Mouse (Mus musculus): ENCODE results near the gene Aifm3. TPM values are rescaled to one million over a fixed set of nuclear protein-coding genes. Genes with fewer than 3 reads are reported as not detected.

Gene Aifm3
- polyA plus RNA-seq, 1 experiment from 2014 or later: 13.6 TPM

- no peak overlapping the region for H3K4me3 ChIP-seq (ENCODE audit: low read depth, low read length)
- H3K4me1 ChIP-seq (ENCODE audit: control insufficient read depth, insufficient read depth, low read length): 0 out of 2 replicates have a peak, but pooled peaks cover 4% of the 10 kb centered on the region
- ATAC-seq: no peak
- H3K36me3 ChIP-seq (ENCODE audit: control insufficient read depth, insufficient read depth, low read length): peaks cover 10% of the 10 kb centered on the region
- H3K27ac ChIP-seq (ENCODE audit: low read length): no peak overlapping the region
- no peak overlapping the region for H3K9ac ChIP-seq (ENCODE audit: low read depth, low read length)
- no peak overlapping the region for H3K4me2 ChIP-seq (ENCODE audit: low read length)
- no peaks in the 10 kb centered on the region for H3K9me3 ChIP-seq (replicated peaks; ENCODE audit: control insufficient read depth, low read length, poor library complexity, severe bottlenecking)
- no peaks in the 10 kb centered on the region for H3K27me3 ChIP-seq (ENCODE audit: control insufficient read depth, insufficient read depth, low read depth, low read length)
- WGBS: 91% methylated on average over 6 of the region's 6 CpGs
These were observed 16.9 kb upstream of the Aifm3 start for GRCm38 (mm10) chr16:17472498-17472897.

GRCm38 (mm10) chr16:17474091-17474490 lies 15.3 kb upstream of the Aifm3 start:
- ATAC-seq: no peak
- Histone ChIP-seq H3K4me3 (ENCODE audit: low read depth, low read length) (no peak overlapping the region), H3K4me1 (ENCODE audit: control insufficient read depth, insufficient read depth, low read length) (peaks cover 13% of the 10 kb centered on the region), H3K9ac (ENCODE audit: low read depth, low read length) (no peak overlapping the region), H3K36me3 (ENCODE audit: control insufficient read depth, insufficient read depth, low read length) (peaks cover 8% of the 10 kb centered on the region), H3K27me3 (ENCODE audit: control insufficient read depth, insufficient read depth, low read depth, low read length) (no peaks in the 10 kb centered on the region), H3K27ac (ENCODE audit: low read length) (no peak overlapping the region), H3K4me2 (ENCODE audit: low read length) (no peak overlapping the region), H3K9me3 (replicated peaks; ENCODE audit: control insufficient read depth, low read length, poor library complexity, severe bottlenecking) (no peaks in the 10 kb centered on the region)

- no peak for ATAC-seq
- Histone ChIP-seq H3K27me3 (ENCODE audit: control insufficient read depth, insufficient read depth, low read depth, low read length) (no peaks in the 10 kb centered on the region), H3K9ac (ENCODE audit: low read depth, low read length) (no peak overlapping the region), H3K4me1 (ENCODE audit: control insufficient read depth, insufficient read depth, low read length) (peaks cover 13% of the 10 kb centered on the region), H3K27ac (ENCODE audit: low read length) (no peak overlapping the region), H3K36me3 (ENCODE audit: control insufficient read depth, insufficient read depth, low read length) (0 out of 2 replicates have a peak, but pooled peaks cover 6% of the 10 kb centered on the region), H3K4me3 (ENCODE audit: low read depth, low read length) (no peak overlapping the region), H3K9me3 (replicated peaks; ENCODE audit: control insufficient read depth, low read length, poor library complexity, severe bottlenecking) (no peaks in the 10 kb centered on the region), H3K4me2 (ENCODE audit: low read length) (no peak overlapping the region)
- WGBS: 93% methylated on average over 2 of the region's 2 CpGs
These were observed 14.7 kb upstream of the Aifm3 start for GRCm38 (mm10) chr16:17474761-17475160.

GRCm38 (mm10) chr16:17475326-17475725 lies 14.1 kb upstream of the Aifm3 start:
- Histone ChIP-seq H3K9me3 (replicated peaks; ENCODE audit: control insufficient read depth, low read length, poor library complexity, severe bottlenecking) (no peaks in the 10 kb centered on the region), H3K4me2 (ENCODE audit: low read length) (no peak overlapping the region), H3K4me1 (ENCODE audit: control insufficient read depth, insufficient read depth, low read length) (peaks cover 13% of the 10 kb centered on the region), H3K4me3 (ENCODE audit: low read depth, low read length) (no peak overlapping the region), H3K36me3 (ENCODE audit: control insufficient read depth, insufficient read depth, low read length) (0 out of 2 replicates have a peak, but pooled peaks cover 6% of the 10 kb centered on the region), H3K9ac (ENCODE audit: low read depth, low read length) (no peak overlapping the region), H3K27ac (ENCODE audit: low read length) (no peak overlapping the region), H3K27me3 (ENCODE audit: control insufficient read depth, insufficient read depth, low read depth, low read length) (no peaks in the 10 kb centered on the region)
- WGBS: 88% methylated on average over 4 of the region's 4 CpGs
- no peak for ATAC-seq

GRCm38 (mm10) chr16:17478331-17478943 lies 11.0 kb upstream of the Aifm3 start:
- H3K4me1 ChIP-seq (ENCODE audit: control insufficient read depth, insufficient read depth, low read length): peaks cover 13% of the 10 kb centered on the region
- no peak for ATAC-seq
- no peak overlapping the region for H3K27ac ChIP-seq (ENCODE audit: low read length)
- no peak overlapping the region for H3K4me3 ChIP-seq (ENCODE audit: low read depth, low read length)
- H3K9ac ChIP-seq (ENCODE audit: low read depth, low read length): no peak overlapping the region
- no peak overlapping the region for H3K4me2 ChIP-seq (ENCODE audit: low read length)
- H3K27me3 ChIP-seq (ENCODE audit: control insufficient read depth, insufficient read depth, low read depth, low read length): no peaks in the 10 kb centered on the region
- H3K9me3 ChIP-seq (replicated peaks; ENCODE audit: control insufficient read depth, low read length, poor library complexity, severe bottlenecking): no peaks in the 10 kb centered on the region
- WGBS: 70% methylated on average over 4 of the region's 4 CpGs
- no peaks in the 10 kb centered on the region for H3K36me3 ChIP-seq (ENCODE audit: control insufficient read depth, insufficient read depth, low read length)

- Histone ChIP-seq H3K36me3 (ENCODE audit: control insufficient read depth, insufficient read depth, low read length) (peaks cover 16% of the 10 kb centered on the region), H3K4me2 (ENCODE audit: low read length) (no peak overlapping the region), H3K4me1 (ENCODE audit: control insufficient read depth, insufficient read depth, low read length) (peaks cover 9% of the 10 kb centered on the region), H3K9me3 (replicated peaks; ENCODE audit: control insufficient read depth, low read length, poor library complexity, severe bottlenecking) (no peaks in the 10 kb centered on the region), H3K9ac (ENCODE audit: low read depth, low read length) (no peak overlapping the region), H3K27me3 (ENCODE audit: control insufficient read depth, insufficient read depth, low read depth, low read length) (no peaks in the 10 kb centered on the region), H3K27ac (ENCODE audit: low read length) (no peak overlapping the region), H3K4me3 (ENCODE audit: low read depth, low read length) (no peak overlapping the region)
- 90% methylated on average over 2 of the region's 2 CpGs for WGBS
- no peak for ATAC-seq
These were observed 7.9 kb upstream of the Aifm3 start for GRCm38 (mm10) chr16:17481465-17481864.

GRCm38 (mm10) chr16:17486505-17486904 lies 2.9 kb upstream of the Aifm3 start:
- WGBS: 40% methylated on average over 3 of the region's 3 CpGs
- H3K27me3 ChIP-seq (ENCODE audit: control insufficient read depth, insufficient read depth, low read depth, low read length): peaks cover 3% of the 10 kb centered on the region
- H3K4me2 ChIP-seq (ENCODE audit: low read length): no peak overlapping the region
- no peak overlapping the region for H3K27ac ChIP-seq (ENCODE audit: low read length)
- no peak overlapping the region for H3K4me3 ChIP-seq (ENCODE audit: low read depth, low read length)
- no peak overlapping the region for H3K9ac ChIP-seq (ENCODE audit: low read depth, low read length)
- H3K36me3 ChIP-seq (ENCODE audit: control insufficient read depth, insufficient read depth, low read length): peaks cover 20% of the 10 kb centered on the region
- no peak for ATAC-seq
- H3K9me3 ChIP-seq (replicated peaks; ENCODE audit: control insufficient read depth, low read length, poor library complexity, severe bottlenecking): no peaks in the 10 kb centered on the region
- H3K4me1 ChIP-seq (ENCODE audit: control insufficient read depth, insufficient read depth, low read length): peaks cover 9% of the 10 kb centered on the region; the same call in 1 of the 2 replicates

- H3K36me3 ChIP-seq (ENCODE audit: control insufficient read depth, insufficient read depth, low read length): peaks cover 17% of the 10 kb centered on the region
- peak overlapping the region; percentile 94 for H3K4me2 ChIP-seq (ENCODE audit: low read length)
- peaks cover 9% of the 10 kb centered on the region; the same call in 1 of the 2 replicates for H3K4me1 ChIP-seq (ENCODE audit: control insufficient read depth, insufficient read depth, low read length)
- 45% methylated on average over 14 of the region's 14 CpGs for WGBS
- H3K4me3 ChIP-seq (ENCODE audit: low read depth, low read length): peak overlapping the region; percentile 46
- no peak overlapping the region for H3K27ac ChIP-seq (ENCODE audit: low read length)
- peaks cover 3% of the 10 kb centered on the region for H3K27me3 ChIP-seq (ENCODE audit: control insufficient read depth, insufficient read depth, low read depth, low read length)
- ATAC-seq: peak; percentile 23; the same call in 1 of the 2 replicates
- H3K9me3 ChIP-seq (replicated peaks; ENCODE audit: control insufficient read depth, low read length, poor library complexity, severe bottlenecking): no peaks in the 10 kb centered on the region
- peak overlapping the region; percentile 74 for H3K9ac ChIP-seq (ENCODE audit: low read depth, low read length)
These were observed 638 bp upstream of the Aifm3 start for GRCm38 (mm10) chr16:17488478-17489468.

- Histone ChIP-seq H3K4me3 (ENCODE audit: low read depth, low read length) (no peak overlapping the region), H3K4me1 (ENCODE audit: control insufficient read depth, insufficient read depth, low read length) (peaks cover 9% of the 10 kb centered on the region; the same call in 1 of the 2 replicates), H3K27me3 (ENCODE audit: control insufficient read depth, insufficient read depth, low read depth, low read length) (peaks cover 3% of the 10 kb centered on the region), H3K27ac (ENCODE audit: low read length) (no peak overlapping the region), H3K36me3 (ENCODE audit: control insufficient read depth, insufficient read depth, low read length) (peaks cover 3% of the 10 kb centered on the region; the same call in 1 of the 2 replicates), H3K9ac (ENCODE audit: low read depth, low read length) (no peak overlapping the region), H3K4me2 (ENCODE audit: low read length) (no peak overlapping the region), H3K9me3 (replicated peaks; ENCODE audit: control insufficient read depth, low read length, poor library complexity, severe bottlenecking) (no peaks in the 10 kb centered on the region)
- 87% methylated on average over 5 of the region's 5 CpGs for WGBS
- no peak for ATAC-seq
These were observed 1.7 kb downstream of the Aifm3 start for GRCm38 (mm10) chr16:17491154-17491553.

All from midbrain, embryonic 16.5 days (tissue).